Mouse (Mus musculus): ENCODE measurements at regions not wholly inside any gene's neighbourhood (a gene's known extent, or its start where the extent isn't known, plus 50 kb on each side); places are given as distances from the start of the nearest gene placed in this dataset.

- no peak for DNase-seq
Measured at GRCm38 (mm10) chr1:47076423-47076822, 183.8 kb upstream of the Slc39a10 start.

GRCm38 (mm10) chr1:47058149-47058548, 165.5 kb upstream of the Slc39a10 start:
- DNase-seq = no peak

- no peak for DNase-seq
Measured at GRCm38 (mm10) chr1:47057344-47057743, 164.7 kb upstream of the Slc39a10 start.

- no peak for DNase-seq
Measured at GRCm38 (mm10) chr1:47051109-47051508, 158.5 kb upstream of the Slc39a10 start.

- DNase-seq = no peak
Measured at GRCm38 (mm10) chr1:47050492-47050891, 157.8 kb upstream of the Slc39a10 start.

GRCm38 (mm10) chr1:47037576-47037975, 144.9 kb upstream of the Slc39a10 start:
- no peak for DNase-seq

- DNase-seq = no peak
Measured at GRCm38 (mm10) chr1:47019356-47019755, 126.7 kb upstream of the Slc39a10 start.

- no peak for DNase-seq
Measured at GRCm38 (mm10) chr1:47014526-47014925, 121.9 kb upstream of the Slc39a10 start.

- no peak for DNase-seq
Measured at GRCm38 (mm10) chr1:47003746-47004145, 111.1 kb upstream of the Slc39a10 start.

GRCm38 (mm10) chr1:46999337-46999736, 106.7 kb upstream of the Slc39a10 start:
- no peak for DNase-seq

- no peak for DNase-seq
Measured at GRCm38 (mm10) chr1:46985978-46986377, 93.3 kb upstream of the Slc39a10 start.

- no peak for DNase-seq
Measured at GRCm38 (mm10) chr1:46983093-46983492, 90.4 kb upstream of the Slc39a10 start.

GRCm38 (mm10) chr1:46970470-46970869, 77.8 kb upstream of the Slc39a10 start:
- peak; percentile 47 for DNase-seq

- no peak for DNase-seq
Measured at GRCm38 (mm10) chr1:46968361-46968760, 75.7 kb upstream of the Slc39a10 start.

GRCm38 (mm10) chr1:46966917-46967266, 74.2 kb upstream of the Slc39a10 start:
- DNase-seq = no peak

- no peak for DNase-seq
Measured at GRCm38 (mm10) chr1:46965996-46966916, 73.6 kb upstream of the Slc39a10 start.

GRCm38 (mm10) chr1:46963973-46964727, 71.5 kb upstream of the Slc39a10 start:
- no peak for DNase-seq

Data from thymus, postnatal 25 days (tissue).